Mouse (Mus musculus) bone marrow, adult 2 months (tissue): ENCODE data around the gene Olfr651.

Experiments
- CTCF ChIP-seq: fragments of 200-500 bp; IDR thresholded peaks from 2 replicates; pipeline ENCODE4 v1.5.1; 2011; ENCODE audit warnings: low read length, control low read depth; ENCODE audit not compliant: control insufficient read depth, insufficient read depth
- POLR2A ChIP-seq: fragments of 200-500 bp; IDR thresholded peaks from 2 replicates; pipeline ENCODE4 v1.6.1; 2011; ENCODE audit warnings: low read depth, mild to moderate bottlenecking, control low read depth, low read length, borderline replicate concordance; ENCODE audit not compliant: control insufficient read depth

- TF ChIP-seq CTCF (no peak), POLR2A (no peak)
These were observed 27.1 kb downstream of the Olfr651 start, which contains the start of gene Olfr653 for GRCm38 (mm10) chr7:104577014-104577413.
